Mouse (Mus musculus) myocyte (in vitro differentiated cells): Measurements from ENCODE around the gene Anks1b.

ENCODE experiments used
- CEBPB ChIP-seq: IDR thresholded peaks from 2 replicates; pipeline ENCODE4 v1.6.1; 2011; ENCODE audit warnings: mild to moderate bottlenecking, moderate library complexity; ENCODE audit not compliant: poor library complexity, insufficient read depth, severe bottlenecking
- MAX ChIP-seq: IDR thresholded peaks from one replicate; pipeline ENCODE4 v1.6.1; 2011; ENCODE audit warnings: low read depth, mild to moderate bottlenecking, control low read depth
- MYOD1 ChIP-seq, 3 experiments: IDR thresholded peaks; one replicate each; pipeline ENCODE4 v1.6.1; 2011; ENCODE audit warnings: control low read depth in 2 of 3, low read depth in 2 of 3, mild to moderate bottlenecking in 2 of 3, moderate library complexity in 1 of 3; ENCODE audit not compliant: insufficient read length in 2 of 3, control insufficient read depth in 1 of 3
- MYOG ChIP-seq, 3 experiments: IDR thresholded peaks; one replicate each; pipeline ENCODE4 v1.6.1; 2011; ENCODE audit warnings: control low read depth in 2 of 3, low read depth in 2 of 3, mild to moderate bottlenecking in 2 of 3; ENCODE audit not compliant: insufficient read length in 2 of 3, control insufficient read depth in 1 of 3, insufficient read depth in 1 of 3
- POLR2A ChIP-seq: IDR thresholded peaks from one replicate; pipeline ENCODE4 v1.6.1; 2011; ENCODE audit warnings: low read depth, mild to moderate bottlenecking, control low read depth, moderate library complexity; ENCODE audit not compliant: insufficient read length
- TCF12 ChIP-seq: IDR thresholded peaks from one replicate; pipeline ENCODE4 v1.6.1; 2011; ENCODE audit warnings: mild to moderate bottlenecking, control low read depth; ENCODE audit not compliant: poor library complexity, insufficient read depth, severe bottlenecking
- USF1 ChIP-seq: IDR thresholded peaks from one replicate; pipeline ENCODE4 v1.6.1; 2011; ENCODE audit warnings: low read depth, mild to moderate bottlenecking, control low read depth, moderate library complexity

GRCm38 (mm10) chr10:90965671-90966315 lies 1092.5 kb downstream of the Anks1b start:
- no peak for TF ChIP-seq POLR2A
- no peak for TF ChIP-seq MYOD1 (IDR thresholded peaks at IDR 0.05; ENCODE audit: control insufficient read depth in 1 of 3, insufficient read length in 2 of 3, low read depth in 2 of 3)
- TF ChIP-seq MYOG (IDR thresholded peaks at IDR 0.05; ENCODE audit: control insufficient read depth in 1 of 3, insufficient read depth in 1 of 3, insufficient read length in 2 of 3, low read depth in 2 of 3): no peak
- no peak for TF ChIP-seq CEBPB
- no peak for TF ChIP-seq USF1
- TF ChIP-seq TCF12: no peak
- no peak for TF ChIP-seq MAX
